Mouse (Mus musculus) ES-Bruce4 (cell line): ENCODE measurements around the gene Coro6.

Experiments
- CTCF ChIP-seq: IDR thresholded peaks from one replicate; pipeline ENCODE4 v1.8.1; 2011; ENCODE audit warnings: low read depth, low read length
- EP300 ChIP-seq: IDR thresholded peaks from 2 replicates; pipeline ENCODE4 v1.6.1; 2011; ENCODE audit warnings: low read depth, low read length; ENCODE audit not compliant: insufficient read depth
- POLR2A ChIP-seq: IDR thresholded peaks from one replicate; pipeline ENCODE4 v1.8.1; 2011; ENCODE audit warnings: low read length; ENCODE audit not compliant: insufficient read depth

DNA sequence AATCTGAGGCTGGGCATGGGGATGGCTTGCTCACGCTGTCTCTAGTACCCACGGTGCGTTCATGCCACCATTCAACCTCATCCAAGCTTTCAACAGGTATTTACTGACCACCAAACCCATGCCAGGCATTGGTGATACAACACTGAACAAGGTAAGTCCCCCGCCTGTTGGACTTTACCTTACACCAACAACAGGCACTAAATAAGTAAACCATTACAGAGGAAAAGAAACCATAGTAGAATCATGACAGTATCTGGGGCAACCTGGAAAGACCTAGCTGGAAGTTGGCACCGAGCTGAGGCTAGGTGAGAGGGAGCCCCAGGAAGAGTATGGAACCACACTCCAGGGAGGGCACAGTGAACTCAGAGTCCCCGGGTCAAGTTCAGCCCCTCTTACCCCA, 14.7 kb downstream of the Coro6 start:
- TF ChIP-seq CTCF (no peak), EP300 (no peak), POLR2A (no peak)
